Mouse (Mus musculus): ENCODE measurements around the gene Auts2. TPM values are rescaled to one million over a fixed set of nuclear protein-coding genes. Genes with fewer than 3 reads are reported as not detected.
A peak's percentile ranks its signal among the peaks of the same experiment; 100 is the strongest.

The Auts2 gene
- polyA plus RNA-seq, 1 experiment from 2014 or later, result 95.1 TPM

DNA sequence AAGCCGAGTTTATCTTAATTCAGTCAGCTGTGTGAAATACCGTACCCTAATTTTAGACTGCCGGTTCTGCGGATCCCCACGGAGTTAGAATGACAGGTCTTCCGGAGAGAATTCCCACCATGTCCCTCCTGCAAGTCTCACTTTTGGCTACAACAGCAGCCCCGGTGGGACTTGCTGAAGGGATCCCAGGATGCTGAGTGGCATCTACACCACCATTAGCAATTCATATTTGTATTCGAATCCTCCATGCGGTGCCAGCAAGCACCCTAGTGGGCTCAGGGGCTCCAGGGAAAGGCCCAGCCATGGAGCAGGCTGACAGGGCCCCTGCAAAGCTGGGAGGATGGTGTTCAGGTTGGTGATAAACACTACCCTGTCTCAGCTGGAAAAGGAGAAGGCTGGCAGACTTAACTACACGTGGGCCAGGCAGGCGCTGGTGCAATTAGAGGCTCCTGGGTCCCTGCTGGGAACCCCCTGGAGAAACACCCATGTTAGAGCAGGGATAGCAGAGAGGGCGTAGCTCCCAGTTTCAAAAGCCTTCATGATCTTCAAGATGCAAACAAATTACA is 775.4 kb downstream of the Auts2 start:
- Histone ChIP-seq H3K27ac (peak overlapping the region; percentile 51), H3K36me3 (ENCODE audit: poor library complexity, severe bottlenecking) (no peaks in the 10 kb centered on the region), H3K9ac (no peak overlapping the region), H3K27me3 (no peaks in the 10 kb centered on the region), H3K4me2 (no peak overlapping the region), H3K9me3 (replicated peaks) (no peaks in the 10 kb centered on the region; the same call in 1 of the 2 replicates), H3K4me1 (peaks cover 38% of the 10 kb centered on the region), H3K4me3 (no peak overlapping the region)
- 61% methylated on average over 12 of the region's 12 CpGs for WGBS
- ATAC-seq, result no peak

GRCm38 (mm10) chr5:131767176-131767575 is 776.0 kb downstream of the Auts2 start:
- Histone ChIP-seq H3K36me3 (ENCODE audit: poor library complexity, severe bottlenecking) (no peaks in the 10 kb centered on the region), H3K4me3 (no peak overlapping the region), H3K4me2 (no peak overlapping the region), H3K27me3 (no peaks in the 10 kb centered on the region), H3K4me1 (peaks cover 35% of the 10 kb centered on the region), H3K9me3 (replicated peaks) (no peaks in the 10 kb centered on the region; the same call in 1 of the 2 replicates), H3K9ac (no peak overlapping the region), H3K27ac (peak overlapping the region; percentile 51; the same call in 1 of the 2 replicates)
- WGBS, result 76% methylated on average over 9 of the region's 9 CpGs
- ATAC-seq, result no peak

DNA sequence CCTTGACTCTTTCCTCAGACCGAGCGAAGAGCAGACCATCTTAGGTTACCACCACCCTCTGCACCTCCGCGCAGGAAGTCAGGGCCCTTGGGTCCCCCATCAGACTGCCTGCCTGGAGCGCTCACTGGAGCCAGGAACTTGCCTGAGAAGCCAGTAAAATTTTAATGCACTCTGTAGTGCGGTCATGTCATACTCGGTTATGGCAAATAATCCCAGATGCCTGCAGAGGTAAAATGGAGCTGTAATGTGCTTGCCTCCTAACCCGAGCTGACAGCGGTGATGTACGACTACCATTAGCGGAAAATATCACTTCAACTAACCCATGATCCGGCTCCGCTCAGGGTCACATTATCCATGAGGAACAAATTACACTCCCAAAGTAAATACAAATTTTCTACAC is 783.7 kb downstream of the Auts2 start:
- H3K4me3 ChIP-seq, result no peak overlapping the region
- 0 out of 2 replicates have a peak, but pooled peaks cover 3% of the 10 kb centered on the region for H3K9me3 ChIP-seq (replicated peaks)
- no peak for ATAC-seq
- H3K27ac ChIP-seq, result no peak overlapping the region
- WGBS, result 92% methylated on average over 13 of the region's 13 CpGs
- peaks cover 9% of the 10 kb centered on the region; the same call in 1 of the 2 replicates for H3K4me1 ChIP-seq
- no peak overlapping the region for H3K9ac ChIP-seq
- H3K36me3 ChIP-seq (ENCODE audit: poor library complexity, severe bottlenecking), result no peaks in the 10 kb centered on the region
- no peaks in the 10 kb centered on the region for H3K27me3 ChIP-seq
- H3K4me2 ChIP-seq, result no peak overlapping the region

GRCm38 (mm10) chr5:131750330-131750729 is 792.8 kb downstream of the Auts2 start:
- Histone ChIP-seq H3K9ac (no peak overlapping the region), H3K4me2 (no peak overlapping the region), H3K4me1 (peaks cover 14% of the 10 kb centered on the region), H3K4me3 (no peak overlapping the region), H3K27ac (no peak overlapping the region), H3K9me3 (replicated peaks) (no peaks in the 10 kb centered on the region), H3K27me3 (no peaks in the 10 kb centered on the region), H3K36me3 (ENCODE audit: poor library complexity, severe bottlenecking) (no peaks in the 10 kb centered on the region)
- WGBS, result 71% methylated on average over 2 of the region's 2 CpGs
- no peak for ATAC-seq

- ATAC-seq, result no peak
- Histone ChIP-seq H3K9me3 (replicated peaks) (no peaks in the 10 kb centered on the region), H3K27me3 (no peaks in the 10 kb centered on the region), H3K27ac (no peak overlapping the region), H3K36me3 (ENCODE audit: poor library complexity, severe bottlenecking) (no peaks in the 10 kb centered on the region), H3K4me2 (no peak overlapping the region), H3K9ac (no peak overlapping the region), H3K4me1 (peaks cover 14% of the 10 kb centered on the region), H3K4me3 (no peak overlapping the region)
- WGBS, result 23% methylated on average over 6 of the region's 6 CpGs
Measured at GRCm38 (mm10) chr5:131749211-131749610, 793.9 kb downstream of the Auts2 start.

DNA sequence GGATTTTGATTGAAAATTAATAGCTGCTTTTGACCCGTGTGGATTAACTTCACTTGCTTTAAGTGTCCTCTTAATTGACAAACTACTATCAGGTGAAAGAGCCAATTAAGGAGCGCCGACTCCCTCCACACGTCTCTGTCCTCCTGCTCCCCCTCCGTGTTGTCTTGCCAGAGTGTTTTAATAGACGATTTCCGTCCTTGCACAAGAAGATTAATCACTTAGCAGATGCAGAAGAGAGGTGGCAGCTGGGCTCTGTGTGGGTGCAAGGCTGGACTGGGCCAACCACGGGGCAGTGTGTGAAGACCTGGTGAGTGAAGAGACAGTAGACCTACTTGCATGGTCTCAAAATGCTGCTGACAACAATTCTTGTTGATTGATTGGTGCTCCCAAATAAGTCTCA is 800.1 kb downstream of the Auts2 start:
- Histone ChIP-seq H3K27me3 (no peaks in the 10 kb centered on the region), H3K9ac (no peak overlapping the region), H3K9me3 (replicated peaks) (no peaks in the 10 kb centered on the region), H3K4me2 (no peak overlapping the region), H3K4me3 (no peak overlapping the region), H3K4me1 (peaks cover 14% of the 10 kb centered on the region; the same call in 1 of the 2 replicates), H3K27ac (no peak overlapping the region; the same call in 1 of the 2 replicates), H3K36me3 (ENCODE audit: poor library complexity, severe bottlenecking) (no peaks in the 10 kb centered on the region)
- ATAC-seq, result no peak
- WGBS, result 32% methylated on average over 8 of the region's 8 CpGs

DNA sequence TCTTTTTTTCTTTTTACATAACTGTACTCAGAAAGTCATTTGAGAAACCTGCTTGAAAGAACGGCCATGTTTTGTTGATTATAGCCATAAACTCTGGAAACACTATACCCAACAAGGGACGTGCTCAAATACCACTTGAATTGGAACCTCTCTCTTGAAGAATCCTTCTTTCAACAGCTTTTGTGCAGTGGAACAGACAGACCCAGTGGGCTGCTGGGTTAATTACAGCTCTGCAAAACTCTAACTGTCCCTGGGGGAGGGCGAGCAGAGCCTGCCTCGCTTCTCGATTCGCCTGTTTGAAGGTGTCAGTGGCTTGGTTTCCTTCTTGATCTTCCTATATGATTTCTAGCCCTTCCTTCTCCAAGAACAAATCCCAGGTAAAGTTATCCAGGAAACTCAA is 805.7 kb downstream of the Auts2 start:
- no peak for ATAC-seq
- no peaks in the 10 kb centered on the region for H3K27me3 ChIP-seq
- no peaks in the 10 kb centered on the region for H3K9me3 ChIP-seq (replicated peaks)
- H3K4me1 ChIP-seq, result peaks cover 16% of the 10 kb centered on the region
- no peak overlapping the region for H3K27ac ChIP-seq
- H3K36me3 ChIP-seq (ENCODE audit: poor library complexity, severe bottlenecking), result no peaks in the 10 kb centered on the region
- H3K9ac ChIP-seq, result no peak overlapping the region
- H3K4me2 ChIP-seq, result no peak overlapping the region
- H3K4me3 ChIP-seq, result no peak overlapping the region
- 80% methylated on average over 6 of the region's 6 CpGs for WGBS

DNA sequence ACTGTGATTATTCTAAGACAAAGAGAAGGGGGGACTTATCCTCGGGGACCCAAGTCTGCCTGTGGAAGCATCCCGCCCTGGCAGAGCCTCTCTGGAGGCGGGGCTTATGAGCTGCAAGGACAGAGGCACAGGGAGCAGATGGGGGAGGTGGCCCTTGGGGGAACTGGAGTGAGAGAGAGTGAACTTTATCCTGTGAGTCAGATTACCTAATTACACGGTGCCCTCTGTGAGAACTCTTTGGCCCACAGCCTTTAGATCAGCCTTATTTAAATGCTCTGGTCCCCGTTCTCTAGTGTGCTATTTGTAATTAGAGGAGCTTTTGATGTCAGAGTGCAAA is 809.9 kb downstream of the Auts2 start:
- ATAC-seq, result no peak
- no peak overlapping the region for H3K27ac ChIP-seq
- no peak overlapping the region for H3K9ac ChIP-seq
- H3K4me1 ChIP-seq, result peaks cover 10% of the 10 kb centered on the region
- no peak overlapping the region for H3K4me2 ChIP-seq
- WGBS, result 4% methylated on average over 5 of the region's 5 CpGs
- H3K27me3 ChIP-seq, result no peaks in the 10 kb centered on the region
- no peak overlapping the region for H3K4me3 ChIP-seq
- H3K36me3 ChIP-seq (ENCODE audit: poor library complexity, severe bottlenecking), result no peaks in the 10 kb centered on the region
- H3K9me3 ChIP-seq (replicated peaks), result no peaks in the 10 kb centered on the region

GRCm38 (mm10) chr5:131732631-131733323 is 810.4 kb downstream of the Auts2 start:
- H3K9me3 ChIP-seq (replicated peaks), result no peaks in the 10 kb centered on the region
- H3K4me2 ChIP-seq, result no peak overlapping the region
- 55% methylated on average over 7 of the region's 7 CpGs for WGBS
- H3K27me3 ChIP-seq, result no peaks in the 10 kb centered on the region
- H3K27ac ChIP-seq, result no peak overlapping the region
- H3K4me1 ChIP-seq, result peaks cover 10% of the 10 kb centered on the region
- ATAC-seq, result no peak
- no peak overlapping the region for H3K9ac ChIP-seq
- no peak overlapping the region for H3K4me3 ChIP-seq
- no peaks in the 10 kb centered on the region for H3K36me3 ChIP-seq (ENCODE audit: poor library complexity, severe bottlenecking)

DNA sequence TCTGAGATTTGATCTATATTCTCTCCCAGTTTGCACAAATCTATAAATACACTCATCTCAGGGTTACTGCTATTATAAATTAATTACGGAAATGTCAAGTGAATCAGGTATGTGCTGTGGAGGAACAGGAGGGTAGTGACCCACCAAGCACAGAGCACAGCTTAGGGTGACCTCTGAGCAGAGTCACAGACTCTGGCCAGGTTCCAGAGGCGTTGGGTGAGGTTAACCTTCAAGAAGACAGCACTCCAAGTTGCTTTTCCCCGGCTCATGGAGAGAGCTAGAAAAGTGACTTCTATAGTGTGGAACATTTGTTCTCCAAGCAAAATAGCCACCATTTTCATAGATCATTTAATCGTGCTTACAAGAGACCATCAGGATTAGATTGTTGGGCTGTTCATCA is 813.7 kb downstream of the Auts2 start:
- H3K4me2 ChIP-seq, result no peak overlapping the region
- ATAC-seq, result no peak
- no peaks in the 10 kb centered on the region for H3K27me3 ChIP-seq
- no peaks in the 10 kb centered on the region for H3K9me3 ChIP-seq (replicated peaks)
- no peak overlapping the region for H3K9ac ChIP-seq
- peaks cover 14% of the 10 kb centered on the region for H3K4me1 ChIP-seq
- WGBS, result 91% methylated on average over 4 of the region's 4 CpGs
- no peak overlapping the region for H3K4me3 ChIP-seq
- no peaks in the 10 kb centered on the region for H3K36me3 ChIP-seq (ENCODE audit: poor library complexity, severe bottlenecking)
- H3K27ac ChIP-seq, result no peak overlapping the region

- Histone ChIP-seq H3K9me3 (replicated peaks) (no peaks in the 10 kb centered on the region), H3K9ac (no peak overlapping the region), H3K27me3 (no peaks in the 10 kb centered on the region), H3K4me2 (no peak overlapping the region), H3K36me3 (ENCODE audit: poor library complexity, severe bottlenecking) (no peaks in the 10 kb centered on the region), H3K27ac (no peak overlapping the region), H3K4me3 (no peak overlapping the region), H3K4me1 (0 out of 2 replicates have a peak, but pooled peaks cover 5% of the 10 kb centered on the region)
- WGBS, result 88% methylated on average over 4 of the region's 4 CpGs
- no peak for ATAC-seq
Measured at GRCm38 (mm10) chr5:131727909-131728308, 815.2 kb downstream of the Auts2 start.

DNA sequence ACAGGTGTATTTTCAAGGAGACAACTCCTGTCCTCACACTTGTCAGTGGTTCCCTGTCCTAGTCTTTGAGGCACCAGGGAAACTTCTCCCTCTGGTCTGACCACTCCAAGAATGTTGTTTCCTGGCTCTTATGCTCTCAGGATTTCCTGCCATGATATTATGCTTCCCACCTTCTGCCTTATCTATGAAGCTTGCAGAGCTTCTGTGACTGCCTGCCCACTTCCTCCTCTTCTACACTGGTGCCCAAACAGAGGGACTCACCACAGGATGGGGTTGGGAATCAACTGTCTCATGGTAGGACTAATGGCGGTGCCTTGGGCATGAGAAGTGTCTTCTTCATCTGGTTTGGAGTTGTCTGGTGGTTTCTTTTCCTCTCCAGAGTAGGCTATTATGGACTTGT is 818.6 kb downstream of the Auts2 start:
- H3K4me1 ChIP-seq, result 0 out of 2 replicates have a peak, but pooled peaks cover 4% of the 10 kb centered on the region
- no peaks in the 10 kb centered on the region for H3K27me3 ChIP-seq
- H3K27ac ChIP-seq, result no peak overlapping the region
- no peak overlapping the region for H3K9ac ChIP-seq
- no peak overlapping the region for H3K4me2 ChIP-seq
- no peaks in the 10 kb centered on the region for H3K9me3 ChIP-seq (replicated peaks)
- no peak overlapping the region for H3K4me3 ChIP-seq
- no peak for ATAC-seq
- WGBS, result 93% methylated on average over 1 of the region's 1 CpGs
- H3K36me3 ChIP-seq (ENCODE audit: poor library complexity, severe bottlenecking), result no peaks in the 10 kb centered on the region

GRCm38 (mm10) chr5:131722791-131723190 is 820.4 kb downstream of the Auts2 start:
- Histone ChIP-seq H3K4me2 (no peak overlapping the region), H3K36me3 (ENCODE audit: poor library complexity, severe bottlenecking) (no peaks in the 10 kb centered on the region), H3K4me1 (peaks cover 21% of the 10 kb centered on the region), H3K27ac (no peak overlapping the region), H3K27me3 (no peaks in the 10 kb centered on the region), H3K9me3 (replicated peaks) (no peaks in the 10 kb centered on the region), H3K4me3 (no peak overlapping the region), H3K9ac (no peak overlapping the region)
- WGBS, result 75% methylated on average over 6 of the region's 6 CpGs
- ATAC-seq, result no peak

All from forebrain, embryonic 13.5 days (tissue).